Mouse (Mus musculus) gastrocnemius, postnatal 36 days (tissue): Measurements from ENCODE around the gene Zfp229. TPM values are rescaled to one million over a fixed set of nuclear protein-coding genes. Genes with fewer than 3 reads are reported as not detected.
A peak's percentile ranks its signal among the peaks of the same experiment; 100 is the strongest.
"Not testable (repeated sequence)": the region's sequence is repeated elsewhere in the genome, so short reads cannot be mapped to it uniquely, and the experiment has no call there.

Source experiments
- DNase-seq, 2 experiments: peaks; one replicate each; pipeline ENCODE4 v3.0.0; 2022
- intact Hi-C: fragments of 180-260 bp; cut with DNase I; formaldehyde crosslinking; loops from one replicate; pipeline ENCODE4 v1.15.1; 2025
- long read RNA-seq, 2 experiments: library from polyadenylated mRNA; stranded (forward); transcript quantifications; one replicate each; pipeline ENCODE4 v2.0.0; 2021
- total RNA-seq, 2 experiments: library from RNA; stranded (reverse); gene quantifications; 2 replicates each; pipeline ENCODE4 v1.2.3; 2021

Gene Zfp229
- total RNA-seq: 1 to 10 TPM; 3.4 to 5.7 TPM
- long read RNA-seq, experiment 1, partial matches to known transcripts: 1 of 1 reads
- long read RNA-seq, experiment 1, other reads (novel, unspliced or antisense): 0 of 1 reads
- long read RNA-seq, experiment 2: 0 reads

GRCm38 (mm10) chr17:21730495-21730894, at the start of gene Zfp229:
Gene Zfp229 (plus strand): TSS chr17:21730795.
- DNase-seq, intact Hi-C loops: not testable (repeated sequence)

GRCm38 (mm10) chr17:21691560-21691959, 39.0 kb upstream of the Zfp229 start, which contains the start of gene Gm10226:
Gene Gm10226 (plus strand): TSS chr17:21691860.
- intact Hi-C loops: no loop called here

GRCm38 (mm10) chr17:21693342-21693741, 37.3 kb upstream of the Zfp229 start:
- DNase-seq: no peak
- intact Hi-C loops: loop anchor here (2.0 kb wide), 1 partner anchor 31 kb away; no protein-coding TSS in a partner anchor

More at GRCm38 (mm10) chr17:21691560-21691959, 39.0 kb upstream of the Zfp229 start, which contains the start of gene Gm10226:
- no peak for DNase-seq

- no peak for DNase-seq
- intact Hi-C loops: no loop called here
Observed at GRCm38 (mm10) chr17:21696073-21696472, 34.5 kb upstream of the Zfp229 start.

GRCm38 (mm10) chr17:21702281-21703240, 28.0 kb upstream of the Zfp229 start:
- no peak for DNase-seq
- intact Hi-C loops: no loop called here

GRCm38 (mm10) chr17:21703414-21703813, 27.2 kb upstream of the Zfp229 start:
- DNase-seq: no peak
- intact Hi-C loops: no loop called here

GRCm38 (mm10) chr17:21707343-21707996, 23.1 kb upstream of the Zfp229 start, which contains the start of gene Zfp760:
Gene Zfp760 (plus strand): TSS chr17:21707741.
- intact Hi-C loops: no loop called here
- peak; percentile 66 to 73 for DNase-seq

GRCm38 (mm10) chr17:21708401-21708800, 22.2 kb upstream of the Zfp229 start:
- no peak for DNase-seq
- intact Hi-C loops: no loop called here

GRCm38 (mm10) chr17:21733049-21733448, 2.5 kb downstream of the Zfp229 start:
- intact Hi-C loops: no loop called here
- DNase-seq: no peak

GRCm38 (mm10) chr17:21733529-21734031, 3.0 kb downstream of the Zfp229 start:
- peak; percentile 59 to 75 for DNase-seq
- intact Hi-C loops: no loop called here

- DNase-seq: no peak
- intact Hi-C loops: no loop called here
Observed at GRCm38 (mm10) chr17:21752791-21753190, 22.2 kb downstream of the Zfp229 start.

- DNase-seq: no peak
- intact Hi-C loops: no loop called here
Observed at GRCm38 (mm10) chr17:21753342-21754208, 23.0 kb downstream of the Zfp229 start.

GRCm38 (mm10) chr17:21770336-21770735, 39.7 kb downstream of the Zfp229 start:
- no peak for DNase-seq
- intact Hi-C loops: no loop called here

- intact Hi-C loops: no loop called here
- DNase-seq: no peak
Observed at GRCm38 (mm10) chr17:21792256-21792655, 61.7 kb downstream of the Zfp229 start.

GRCm38 (mm10) chr17:21801373-21801772, 70.8 kb downstream of the Zfp229 start:
- intact Hi-C loops, DNase-seq: not testable (repeated sequence)

Other genes starting within 250 kb of the Zfp229 start
- gene Zfp53, start 241.8 kb upstream of the Zfp229 start, total RNA-seq: 1 to 10 TPM; 1.3 to 1.8 TPM
- gene Zfp52, start 195.3 kb upstream of the Zfp229 start, total RNA-seq: 1 to 10 TPM; 4.0 to 5.5 TPM
- gene Zfp948, start 163.8 kb upstream of the Zfp229 start, total RNA-seq: 1 to 10 TPM; 1.6 to 2.1 TPM
- 1 to 10 TPM; 1.1 to 1.5 TPM for gene Zfp983, start 80.2 kb upstream of the Zfp229 start, total RNA-seq
- not detected for gene Gm10226, start 38.9 kb upstream of the Zfp229 start, total RNA-seq
- gene Zfp760, start 23.1 kb upstream of the Zfp229 start, total RNA-seq: under 1 TPM; 0.94 to 0.97 TPM
- gene Zfp820, start 115.0 kb downstream of the Zfp229 start, total RNA-seq: under 1 TPM; 0.35 to 0.46 TPM
- gene Zfp995, start 179.1 kb downstream of the Zfp229 start, total RNA-seq: 1 to 10 TPM in 1 of 2 experiments, under 1 TPM in 1; 0.87 to 1.0 TPM
- gene Zfp942, start 231.7 kb downstream of the Zfp229 start, total RNA-seq: 1 to 10 TPM; 5.1 to 6.0 TPM
- 10 to 100 TPM; 15.3 to 20.8 TPM for gene Zfp943, start 231.8 kb downstream of the Zfp229 start, total RNA-seq